Mouse (Mus musculus) layer of hippocampus, adult 9-10 months (tissue): Measurements from ENCODE around the gene Gm35134.
"Not testable (repeated sequence)": the region's sequence is repeated elsewhere in the genome, so short reads cannot be mapped to it uniquely, and the experiment has no call there.

Source experiments
- DNase-seq: peaks from one replicate; pipeline ENCODE4 v3.0.0; 2022; ENCODE audit warnings: low spot score

Gm35134 gene

GRCm38 (mm10) chrY:19112707-19113106 is at the start of gene Gm35134:
Gm35134 (plus strand) TSS chrY:19113007.
- not testable (repeated sequence) for DNase-seq
